Comparison of ENCODE assay signal across 8 mouse cellular contexts in the genomic region with DNA sequence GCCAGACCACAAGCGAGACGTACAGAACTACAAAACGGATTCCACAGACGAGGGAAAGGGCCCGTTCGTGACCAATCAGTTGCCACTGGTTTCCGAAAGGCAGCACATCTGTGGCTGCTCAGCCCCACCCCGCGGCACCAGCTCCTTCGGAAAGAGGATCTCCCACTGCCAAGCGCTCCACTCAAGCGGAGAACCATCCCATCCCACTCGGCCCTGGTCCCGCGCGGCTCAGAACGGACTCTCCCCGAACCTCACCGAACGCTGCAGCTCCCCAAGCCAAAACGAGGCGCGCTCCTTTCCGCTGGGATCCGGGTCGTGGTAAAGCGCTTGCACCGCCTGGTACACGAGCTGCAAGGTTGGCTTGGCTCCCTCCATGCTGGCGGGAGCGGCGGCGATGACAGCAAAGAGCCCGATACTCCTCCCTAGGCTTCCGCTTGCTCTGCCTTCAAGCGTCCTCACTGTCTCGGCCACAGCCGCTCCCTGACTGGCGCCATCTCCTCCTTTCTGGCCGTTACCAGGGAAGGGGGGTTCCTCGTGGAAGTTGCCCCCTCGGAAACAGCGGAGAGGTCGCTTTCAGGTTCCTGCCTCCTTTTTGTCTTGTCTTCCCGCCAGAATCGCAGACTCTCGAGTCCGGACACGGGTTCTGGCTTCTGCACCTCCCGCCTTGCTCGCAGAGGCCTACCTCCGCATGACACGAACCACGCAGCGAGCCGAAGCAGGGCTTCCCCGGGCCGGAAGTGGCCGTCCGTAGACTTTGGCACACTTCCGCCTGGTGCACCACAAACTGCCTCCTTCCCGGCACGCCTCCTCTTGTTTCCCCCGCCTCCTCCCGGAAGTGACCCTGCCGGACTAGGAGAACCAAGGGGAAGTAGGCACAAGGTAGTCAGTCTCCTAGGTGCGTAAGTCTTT. TPM values are rescaled to one million over a fixed set of nuclear protein-coding genes. Genes with fewer than 3 reads are reported as not detected.
DNase-seq lines count a peak whose midpoint lies in the region; ATAC-seq lines count a peak whose summit lies in the region.

A gene (minus strand): TSS at position 777 of the 909 bp plus-strand sequence.

- peak within 1 kb of the TSS; percentile 85 for H3K27ac ChIP-seq in hindbrain, embryonic 14.5 days

- no peaks in the 10 kb centered on the region for H3K36me3 ChIP-seq in hindbrain, embryonic 14.5 days (replicated peaks; ENCODE audit: control insufficient read depth, insufficient read depth)

- peak within 1 kb of the TSS; percentile 87 for H3K4me2 ChIP-seq in hindbrain, embryonic 14.5 days (replicated peaks)

- WGBS in hindbrain, embryonic 14.5 days, result under 1% methylated on average over 67 of the region's 67 CpGs

- H3K9me3 ChIP-seq in hindbrain, embryonic 14.5 days (ENCODE audit: control insufficient read depth, low read length), result no peaks in the 10 kb centered on the region

- peak within 1 kb of the TSS; percentile 95 for H3K4me3 ChIP-seq in hindbrain, embryonic 14.5 days (replicated peaks; ENCODE audit: low read length)

- peaks cover 24% of the 10 kb centered on the region for H3K4me1 ChIP-seq in hindbrain, embryonic 14.5 days (replicated peaks; ENCODE audit: control insufficient read depth, insufficient read depth, low read length)

- peak; percentile 97 for ATAC-seq in hindbrain, embryonic 14.5 days (ENCODE audit: low FRiP score)

- DNase-seq in R1 (ENCODE audit: low read depth, low spot score), result peak; percentile 98
- peak; percentile 94 to 95 for DNase-seq in cerebellum, postnatal 25 days
- DNase-seq in frontal cortex, postnatal 25 days (ENCODE audit: low spot score in 2 of 2), result peak; percentile 80 to 88
- DNase-seq in hindbrain, embryonic 14.5 days (ENCODE audit: low spot score), result peak; percentile 91
- peak; percentile 90 for DNase-seq in layer of hippocampus, postnatal 36 days
- peak; percentile 97 for DNase-seq in lung, postnatal 36 days
- peak; percentile 97 for DNase-seq in retina, postnatal 1 day
- peak; percentile 89 to 91 for DNase-seq in urinary bladder, adult 18-20 months (ENCODE audit: low spot score in 2 of 2)

- peak within 1 kb of the TSS; percentile 91 for H3K9ac ChIP-seq in hindbrain, embryonic 14.5 days

- no peaks in the 10 kb centered on the region for H3K27me3 ChIP-seq in hindbrain, embryonic 14.5 days (ENCODE audit: control insufficient read depth, insufficient read depth, low read length)

RNA-seq across cellular contexts. Expression of the gene that starts here (rescaled TPM):
- polyA plus RNA-seq in hindbrain, embryonic 14.5 days (2014; fragmentation: Nextera tagmentation; extraction: Ambion mirVana), result 85.4 and 93.7 TPM in 2 replicates
- total RNA-seq in layer of hippocampus, postnatal 36 days (2021), result 10 to 100 TPM; 72.3 to 73.1 TPM

Comparison
In these comparisons a context has a peak if more than half of its experiments do, and no peak if none do; other contexts are left out.
1. Peak in every context shown above with its lines: DNase-seq, ATAC-seq, H3K4me3 ChIP-seq and H3K27ac ChIP-seq.